Mouse (Mus musculus) right cerebral cortex, adult 18-20 months (tissue): Measurements from ENCODE around the gene Lypd8.
A peak's percentile ranks its signal among the peaks of the same experiment; 100 is the strongest.
"Not testable (repeated sequence)": the region's sequence is repeated elsewhere in the genome, so short reads cannot be mapped to it uniquely, and the experiment has no call there.

Experiments
- DNase-seq: peaks from one replicate; pipeline ENCODE4 v3.0.0; 2022; ENCODE audit warnings: mixed read lengths

Lypd8 gene

GRCm38 (mm10) chr11:58378763-58379278, at the start of gene Lypd8:
Gene Lypd8, plus strand, starts transcription at chr11:58379043.
- DNase-seq, result no peak

GRCm38 (mm10) chr11:58329906-58330275, 49.0 kb upstream of the Lypd8 start:
- DNase-seq, result no peak

- peak; percentile 93 for DNase-seq
Measured at GRCm38 (mm10) chr11:58330276-58331148, 48.3 kb upstream of the Lypd8 start, which contains the start of the genes Zfp672 and Sh3bp5l. Gene Zfp672, minus strand, starts transcription at chr11:58330339. Gene Sh3bp5l, plus strand, starts transcription at chr11:58330724.

DNA sequence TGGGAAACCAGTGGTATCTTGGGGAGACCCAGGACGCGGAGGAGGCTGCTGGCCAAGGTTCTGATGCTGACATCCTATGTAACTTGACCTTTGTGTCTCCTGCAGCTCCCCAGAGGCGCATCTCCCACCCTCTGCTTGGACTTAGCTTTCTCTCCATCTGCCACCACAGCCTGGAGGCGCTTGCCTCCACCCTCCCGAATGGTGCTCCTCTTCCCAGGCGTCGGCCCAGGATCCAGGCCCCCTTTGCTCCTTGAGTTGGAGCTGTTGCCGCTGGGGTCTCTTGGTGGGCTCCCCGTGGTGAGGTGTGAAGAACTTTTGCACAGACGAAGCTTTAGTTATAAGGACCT, 47.7 kb upstream of the Lypd8 start:
- no peak for DNase-seq

- no peak for DNase-seq
Measured at GRCm38 (mm10) chr11:58331546-58331945, 47.3 kb upstream of the Lypd8 start.

DNA sequence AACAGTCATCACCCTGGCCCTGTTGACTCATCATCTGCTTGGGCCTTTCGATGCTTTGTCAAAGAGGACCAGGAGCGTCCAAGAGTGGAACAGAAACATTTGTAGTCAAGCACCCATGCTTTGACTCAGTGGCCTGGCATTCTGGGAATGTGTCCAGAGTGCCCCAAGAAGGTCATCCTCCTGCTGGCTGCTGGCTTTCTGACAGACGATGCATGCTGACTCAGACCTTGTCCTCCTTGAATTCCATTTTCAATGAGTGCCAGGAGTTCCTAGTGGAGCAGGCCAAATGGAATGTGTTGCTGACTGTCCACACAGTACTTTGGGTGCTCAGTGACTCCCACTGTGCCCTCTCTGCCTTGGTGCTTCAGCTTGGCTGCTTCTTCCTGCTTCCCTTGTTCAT, 44.1 kb upstream of the Lypd8 start:
- DNase-seq, result no peak

DNA sequence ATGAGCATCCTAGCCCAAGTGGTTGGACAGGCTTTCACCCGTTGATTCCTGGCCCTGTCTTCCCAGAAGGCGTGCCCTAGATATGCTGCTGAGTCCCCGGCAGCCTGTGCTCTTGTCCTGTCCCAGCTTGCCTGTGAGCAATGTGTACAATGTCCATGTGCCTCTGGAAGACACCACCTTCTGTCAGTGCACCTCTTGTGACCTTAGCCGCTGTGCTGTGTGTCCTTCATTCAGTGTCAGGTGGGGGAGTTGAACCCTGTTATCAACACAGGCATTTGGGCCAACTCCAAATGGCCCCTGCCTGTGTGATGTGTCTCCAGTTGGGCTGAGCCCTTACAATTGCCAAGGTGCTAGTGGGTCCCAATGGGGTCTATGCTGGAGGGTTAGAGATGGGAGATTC, 32.1 kb upstream of the Lypd8 start:
- no peak for DNase-seq

GRCm38 (mm10) chr11:58350628-58351027, 28.2 kb upstream of the Lypd8 start:
- no peak for DNase-seq

DNA sequence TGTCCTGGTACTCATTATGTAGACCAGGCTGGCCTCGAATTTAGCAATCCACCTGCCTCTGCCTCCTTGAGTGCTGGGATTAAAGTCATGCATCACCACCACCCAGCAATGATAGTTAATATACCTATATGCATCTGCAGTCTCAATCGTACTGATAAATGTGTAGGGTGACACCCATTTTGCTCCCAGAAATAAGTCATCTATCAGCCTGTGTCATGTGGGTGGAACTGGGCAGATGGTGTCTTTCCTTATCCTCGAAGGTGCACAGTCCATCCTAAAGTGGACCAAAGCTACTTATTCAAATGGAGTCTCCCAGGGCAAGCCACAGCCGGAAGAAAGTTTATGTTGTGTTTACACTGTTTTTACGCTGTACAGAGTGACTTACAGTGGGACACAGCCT, 27.7 kb upstream of the Lypd8 start:
- no peak for DNase-seq

DNA sequence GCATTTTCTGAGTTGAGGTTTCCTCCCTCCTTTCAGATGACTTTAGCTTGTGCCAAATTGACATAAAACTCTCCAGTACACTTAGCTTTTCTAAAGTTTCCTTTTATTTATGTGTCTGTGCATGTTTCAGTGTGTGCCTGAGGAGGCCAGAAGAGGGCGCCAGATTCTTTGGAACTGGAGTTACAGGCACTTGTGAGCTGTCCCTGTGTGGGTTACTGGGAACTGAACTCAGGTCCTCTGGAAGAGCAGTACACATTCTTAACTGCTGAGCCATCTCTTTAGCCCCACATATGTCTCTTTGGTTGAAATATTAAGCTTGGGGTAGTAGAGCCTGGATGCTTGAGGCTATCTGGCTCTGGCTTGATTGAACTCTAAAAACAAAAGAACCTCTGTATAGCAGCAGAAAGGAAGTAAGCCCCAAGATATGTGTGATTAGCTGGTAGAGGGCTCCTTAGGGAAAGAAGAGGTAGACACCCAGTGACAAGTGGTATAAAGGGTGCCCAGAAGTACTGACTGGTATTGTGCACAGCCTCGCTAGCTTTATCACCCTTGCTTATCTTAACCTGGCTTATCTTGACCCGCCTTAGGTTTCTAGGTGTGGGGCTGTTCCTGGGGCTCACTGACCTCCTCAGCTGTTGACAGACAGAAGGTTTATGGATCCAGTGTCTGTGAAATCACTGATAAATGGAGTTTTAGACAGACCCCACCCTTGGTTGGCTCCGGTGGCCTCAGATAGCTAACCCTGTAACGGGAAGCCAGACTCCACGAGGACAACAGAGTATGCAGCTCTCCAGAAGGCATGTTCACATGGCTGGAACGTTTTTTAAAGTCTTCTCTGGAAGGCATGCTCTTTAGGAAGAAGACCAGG, 25.9 kb upstream of the Lypd8 start:
- no peak for DNase-seq

- no peak for DNase-seq
Measured at GRCm38 (mm10) chr11:58353709-58354108, 25.1 kb upstream of the Lypd8 start.

- peak; percentile 76 for DNase-seq
Measured at GRCm38 (mm10) chr11:58354476-58354875, 24.4 kb upstream of the Lypd8 start.

- peak; percentile 65 for DNase-seq
Measured at GRCm38 (mm10) chr11:58354927-58355326, 23.9 kb upstream of the Lypd8 start.

DNA sequence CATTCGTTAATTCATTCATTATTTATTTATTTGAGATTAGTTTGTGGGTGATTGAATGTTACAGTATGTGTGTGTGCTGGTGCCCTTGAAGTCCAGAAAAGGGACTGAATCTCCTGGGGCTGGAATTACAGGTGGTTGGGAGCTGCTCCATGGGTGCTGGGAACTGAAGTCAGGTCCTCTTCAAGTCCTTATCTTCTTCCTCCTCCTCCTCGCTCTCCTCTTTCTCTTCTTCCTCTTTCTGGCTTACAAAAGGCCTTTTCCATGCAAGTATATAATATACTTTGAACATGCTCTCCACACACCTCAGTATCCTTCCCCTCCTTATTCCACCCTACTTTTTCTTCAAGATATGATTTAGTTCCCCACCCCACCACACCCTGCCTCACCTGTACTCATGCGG, 21.8 kb upstream of the Lypd8 start:
- DNase-seq, result no peak

- no peak for DNase-seq
Measured at GRCm38 (mm10) chr11:58357844-58358534, 20.9 kb upstream of the Lypd8 start.

DNA sequence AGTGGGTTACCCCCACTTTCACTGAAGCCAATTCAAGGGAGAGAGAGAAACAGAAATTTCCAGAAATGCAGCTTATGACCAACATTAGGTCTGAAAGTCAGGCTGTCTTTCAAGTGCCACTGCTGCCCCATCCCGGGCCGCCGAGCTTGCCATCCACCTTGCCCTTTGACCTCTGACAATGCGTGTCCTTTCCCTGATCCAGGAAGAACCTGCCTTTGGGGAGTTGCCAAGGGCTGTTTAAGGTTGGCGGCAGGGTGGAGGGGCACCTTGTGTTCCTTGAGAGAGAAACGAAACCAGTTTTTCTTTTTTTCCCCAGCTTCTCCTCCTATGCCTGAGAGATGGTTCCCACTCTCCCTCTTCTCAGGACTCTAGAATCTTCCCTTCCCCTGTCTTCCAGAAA, 16.3 kb upstream of the Lypd8 start:
- DNase-seq, result not testable (repeated sequence)

DNA sequence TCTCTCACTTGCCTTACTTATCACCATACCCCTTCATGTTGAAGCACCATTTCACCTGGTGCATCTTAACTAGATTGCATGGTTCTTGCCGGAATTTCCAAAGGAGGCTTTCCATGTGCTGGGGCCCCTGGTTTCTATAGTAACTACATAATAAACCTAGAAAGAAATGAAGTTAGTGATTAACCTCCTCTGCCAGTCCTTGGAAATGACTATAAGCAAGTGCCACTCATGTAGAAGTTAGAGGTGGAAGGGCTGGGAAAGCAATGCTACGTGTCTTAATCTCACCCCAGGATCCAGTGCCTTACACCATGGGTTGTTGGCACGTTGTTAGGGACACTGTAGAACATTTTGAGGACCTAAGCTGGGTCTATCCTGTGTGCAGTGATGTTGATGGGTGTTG, 14.4 kb upstream of the Lypd8 start:
- no peak for DNase-seq

- DNase-seq, result not testable (repeated sequence)
Measured at GRCm38 (mm10) chr11:58366191-58366590, 12.7 kb upstream of the Lypd8 start.

DNA sequence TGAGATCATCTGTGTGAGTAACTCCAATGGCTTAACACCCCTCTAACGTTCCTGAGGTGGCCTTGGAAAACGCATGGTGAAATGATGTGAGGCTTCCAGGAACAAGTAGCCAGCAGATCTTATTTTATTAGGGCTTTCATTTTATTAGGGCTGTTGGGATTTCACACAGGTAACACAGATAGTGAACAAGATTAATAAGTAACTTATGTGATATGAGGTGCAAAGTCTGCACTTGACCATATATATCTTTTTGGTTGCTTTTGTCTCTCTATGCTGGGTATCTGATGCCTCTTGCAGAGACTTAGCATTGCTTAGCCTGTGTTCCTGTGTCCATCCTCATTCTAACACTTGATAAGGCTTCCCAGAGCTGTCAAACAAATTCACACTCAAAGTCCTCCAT, 1.6 kb upstream of the Lypd8 start:
- no peak for DNase-seq

DNA sequence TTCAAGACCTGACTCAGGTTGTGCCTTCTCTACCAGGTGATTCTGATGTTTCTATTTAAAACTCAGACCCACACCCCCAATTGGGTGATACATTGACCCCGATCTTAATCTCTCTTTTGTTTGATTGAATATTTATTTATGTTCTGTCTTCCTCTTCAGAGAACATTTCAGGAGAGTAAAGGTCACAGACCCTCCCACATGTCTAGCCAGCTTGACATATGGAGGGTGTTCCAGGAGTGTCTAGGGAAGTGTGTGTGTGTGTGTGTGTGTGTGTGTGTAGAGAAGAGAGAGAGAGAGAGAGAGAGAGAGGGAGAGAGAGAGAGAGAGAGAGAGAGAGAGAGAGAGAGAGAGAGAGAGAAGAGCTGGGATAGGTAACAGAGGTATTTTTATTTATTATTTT, 1.2 kb upstream of the Lypd8 start:
- no peak for DNase-seq

DNA sequence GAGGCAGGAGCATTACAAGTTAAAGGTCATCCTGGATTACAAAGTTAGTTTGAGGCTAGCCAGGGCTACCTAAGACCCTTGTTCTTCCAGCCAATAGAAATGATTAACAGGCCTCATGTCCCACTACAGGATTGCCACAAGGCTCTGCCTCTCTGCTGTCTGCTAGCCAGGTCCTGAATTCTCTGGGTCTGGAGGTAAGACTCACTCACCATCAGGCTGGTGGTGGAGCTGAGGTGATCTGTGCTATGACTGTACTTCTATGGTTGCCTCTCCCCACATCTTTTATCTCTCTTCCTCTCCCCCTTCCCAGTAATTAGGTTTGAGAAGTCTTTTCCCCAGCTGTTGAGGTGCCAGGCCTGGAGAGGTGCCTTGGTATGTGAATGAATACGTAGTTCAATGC, 673 bp downstream of the Lypd8 start:
- DNase-seq, result no peak

GRCm38 (mm10) chr11:58382471-58382870, 3.6 kb downstream of the Lypd8 start:
- DNase-seq, result no peak
